Mouse (Mus musculus) spleen, adult 2 months (tissue): ENCODE measurements around the gene Slc16a10.

Experiments used
- CTCF ChIP-seq: fragments of 200-500 bp; IDR thresholded peaks from 2 replicates; pipeline ENCODE4 v1.5.1; 2011; ENCODE audit warnings: mild to moderate bottlenecking, inconsistent platforms; ENCODE audit not compliant: insufficient read depth, insufficient read length, insufficient replicate concordance; ENCODE audit errors: extremely low read depth
- POLR2A ChIP-seq: fragments of 200-500 bp; IDR thresholded peaks from 2 replicates; pipeline ENCODE4 v1.6.1; 2011; ENCODE audit warnings: low read depth, low read length, inconsistent platforms

DNA sequence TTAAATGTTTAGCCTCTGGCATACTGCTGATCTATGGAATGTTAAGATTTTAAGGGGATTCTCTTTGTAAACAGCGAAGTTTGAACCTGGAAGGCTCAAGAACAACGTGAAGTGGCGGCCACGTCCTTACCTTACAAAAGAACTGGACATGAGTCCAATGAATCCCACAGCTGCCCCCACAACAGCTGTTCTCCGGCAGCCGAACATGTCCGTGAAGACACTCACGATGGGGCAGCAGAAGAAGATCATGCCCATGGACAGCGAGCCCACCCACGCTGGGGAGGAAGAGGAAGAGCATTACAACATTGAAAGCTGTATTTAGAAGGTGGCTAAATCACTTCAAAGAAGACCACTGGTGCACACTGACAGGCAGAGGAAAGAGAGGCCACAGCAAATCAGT lies 61.5 kb downstream of the Slc16a10 start:
- no peak for TF ChIP-seq POLR2A
- no peak for TF ChIP-seq CTCF
